Mouse (Mus musculus) layer of hippocampus, postnatal 14 days (tissue): ENCODE measurements around the gene Fbxw2. TPM values are rescaled to one million over a fixed set of nuclear protein-coding genes. Genes with fewer than 3 reads are reported as not detected.
"Not testable (repeated sequence)": the region's sequence is repeated elsewhere in the genome, so short reads cannot be mapped to it uniquely, and the experiment has no call there.

ENCODE experiments used
- DNase-seq, 2 experiments: peaks; one replicate each; pipeline ENCODE4 v3.0.0; 2021 to 2022; ENCODE audit warnings: low spot score in 2 of 2, mixed read lengths in 1 of 2
- total RNA-seq, 2 experiments: library from RNA; stranded (reverse); gene quantifications; 2 replicates each; pipeline ENCODE4 v1.2.3; 2021

Fbxw2 gene
- total RNA-seq, 2 experiments from 2014 or later, result 87.7 to 88.8 TPM

GRCm38 (mm10) chr2:34777237-34777868, 48.8 kb downstream of the Fbxw2 start:
- no peak for DNase-seq

GRCm38 (mm10) chr2:34774493-34774892, 51.6 kb downstream of the Fbxw2 start:
- DNase-seq, result no peak

DNA sequence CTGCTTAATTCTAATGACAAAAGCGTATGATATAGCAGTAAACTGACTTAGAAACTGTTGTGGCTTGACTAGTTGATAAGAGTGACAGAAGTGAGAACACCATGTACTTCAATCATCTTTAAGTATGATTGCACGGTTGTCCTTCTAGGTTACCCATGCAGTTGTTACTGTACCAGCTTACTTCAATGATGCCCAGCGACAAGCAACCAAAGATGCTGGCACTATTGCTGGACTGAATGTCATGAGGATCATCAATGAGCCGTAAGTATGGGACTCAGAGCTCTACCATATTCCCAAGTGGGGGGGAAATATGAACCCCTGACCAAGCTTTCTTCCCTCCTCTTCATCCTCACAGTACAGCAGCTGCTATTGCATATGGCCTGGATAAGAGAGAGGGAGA, 52.4 kb downstream of the Fbxw2 start:
- no peak for DNase-seq

GRCm38 (mm10) chr2:34772252-34773235, 53.6 kb downstream of the Fbxw2 start:
- no peak for DNase-seq

DNA sequence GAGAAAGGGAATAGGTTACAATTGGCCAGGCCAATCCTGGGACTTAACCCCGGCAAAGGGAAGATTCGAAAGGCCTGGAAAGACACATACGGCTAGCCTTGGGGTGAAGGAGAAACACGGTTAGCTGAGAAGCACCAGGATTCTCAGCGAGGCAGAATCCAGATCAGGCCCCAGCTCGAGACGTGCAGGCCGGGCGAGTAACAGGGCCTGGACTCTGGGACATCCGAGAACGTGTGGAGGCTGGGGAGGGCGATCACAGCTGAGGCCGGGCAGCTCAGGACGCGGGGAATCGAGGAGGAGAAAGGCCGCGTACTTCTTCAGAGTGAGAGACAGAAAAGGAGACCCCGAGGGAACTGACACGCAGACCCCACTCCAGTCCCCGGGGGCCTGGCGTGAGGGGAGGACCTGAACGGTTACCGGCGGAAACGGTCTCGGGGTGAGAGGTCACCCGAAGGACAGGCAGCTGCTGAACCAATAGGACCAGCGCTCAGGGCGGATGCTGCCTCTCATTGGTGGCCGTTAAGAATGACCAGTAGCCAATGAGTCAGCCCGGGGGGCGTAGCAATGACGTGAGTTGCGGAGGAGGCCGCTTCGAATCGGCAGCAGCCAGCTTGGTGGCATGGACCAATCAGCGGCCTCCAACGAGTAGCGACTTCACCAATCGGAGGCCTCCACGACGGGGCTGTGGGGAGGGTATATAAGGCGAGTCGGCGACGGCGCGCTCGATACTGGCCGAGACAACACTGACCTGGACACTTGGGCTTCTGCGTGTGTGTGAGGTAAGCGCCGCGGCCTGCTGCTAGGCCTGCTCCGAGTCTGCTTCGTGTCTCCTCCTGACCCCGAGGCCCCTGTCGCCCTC, 54.5 kb downstream of the Fbxw2 start, which contains the start of gene Hspa5:
TSS of gene Hspa5 (plus strand) at position 603 of the 859 bp plus-strand sequence.
- DNase-seq, result peak; percentile 96 to 100

DNA sequence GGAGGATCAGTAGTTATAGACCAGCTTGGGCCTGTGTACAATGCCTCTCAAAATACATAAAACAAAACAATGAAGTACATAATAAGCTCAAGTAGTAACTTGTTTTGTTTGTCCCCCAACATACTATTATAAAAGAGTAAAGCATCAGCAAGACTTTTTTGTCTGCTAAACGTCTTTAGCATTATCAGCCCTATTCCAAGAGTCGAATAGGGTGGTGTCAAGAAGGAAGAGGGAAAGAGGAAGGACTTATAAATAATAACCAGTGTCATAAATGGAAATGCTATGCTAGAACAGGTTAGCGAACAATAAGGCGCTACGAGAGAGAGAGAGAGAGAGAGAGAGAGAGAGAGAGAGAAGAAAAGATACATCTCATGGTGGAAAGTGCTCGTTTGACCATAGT, 55.2 kb downstream of the Fbxw2 start:
- no peak for DNase-seq

DNA sequence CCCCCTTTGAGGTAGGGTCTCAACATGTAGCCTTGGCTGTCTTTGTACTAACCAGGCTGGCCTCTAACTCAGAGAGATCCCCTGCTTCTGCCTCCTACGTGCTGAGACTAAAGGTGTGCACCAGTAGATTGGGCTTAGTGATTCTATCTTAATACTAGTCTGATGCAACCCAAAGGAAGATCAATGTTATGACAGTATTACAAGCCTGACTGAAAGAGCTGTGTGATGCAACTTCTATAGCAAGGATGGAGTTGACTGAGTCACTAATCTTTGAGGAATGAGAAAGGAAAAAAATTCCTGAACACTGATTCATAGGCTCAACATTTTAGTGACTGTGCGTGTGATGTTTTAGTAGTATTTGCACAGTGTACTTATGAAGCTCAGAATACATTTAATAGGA, 56.1 kb downstream of the Fbxw2 start:
- no peak for DNase-seq

- no peak for DNase-seq
Measured at GRCm38 (mm10) chr2:34764801-34765200, 61.3 kb downstream of the Fbxw2 start.

DNA sequence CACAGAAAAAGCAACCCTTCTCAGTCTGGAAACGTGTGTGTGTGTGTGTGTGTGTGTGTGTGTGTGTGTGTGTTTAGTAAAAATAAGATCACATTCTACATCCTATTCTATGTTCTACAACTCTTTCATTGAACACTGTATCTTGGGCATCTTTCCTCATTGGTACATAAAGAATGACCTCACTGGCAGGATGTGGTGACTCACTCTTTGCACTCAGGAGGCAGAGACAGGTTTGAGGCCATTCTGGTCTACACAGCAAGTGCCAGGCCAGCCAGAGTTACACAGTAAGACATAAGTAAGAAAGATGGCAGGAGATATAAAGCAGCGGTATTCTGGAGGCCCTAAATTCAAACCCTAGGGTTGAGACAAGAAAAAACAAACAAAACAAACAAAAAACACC, 63.2 kb downstream of the Fbxw2 start:
- no peak for DNase-seq

DNA sequence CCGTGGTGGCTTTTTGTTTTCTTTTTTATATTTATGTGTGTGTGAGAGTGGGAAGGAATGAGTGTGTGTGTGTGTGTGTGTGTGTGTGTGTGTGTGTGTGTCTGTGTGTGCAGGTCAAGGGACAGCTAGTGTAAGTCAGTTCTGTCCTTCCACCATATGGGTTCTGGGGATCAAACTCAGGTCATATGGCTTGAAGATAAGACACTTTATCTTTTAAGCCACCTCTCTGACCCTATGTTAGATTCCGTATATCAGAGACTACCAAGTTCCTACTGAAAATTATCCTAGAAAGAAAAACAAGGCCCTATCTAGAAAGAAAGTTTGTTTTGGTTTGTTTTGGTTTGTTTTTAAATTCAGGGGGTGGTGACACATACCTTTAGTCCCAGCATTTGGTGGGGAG, 63.9 kb downstream of the Fbxw2 start:
- no peak for DNase-seq

- not testable (repeated sequence) for DNase-seq
Measured at GRCm38 (mm10) chr2:34761272-34761671, 64.8 kb downstream of the Fbxw2 start.

GRCm38 (mm10) chr2:34757341-34757740, 68.8 kb downstream of the Fbxw2 start:
- DNase-seq, result no peak

DNA sequence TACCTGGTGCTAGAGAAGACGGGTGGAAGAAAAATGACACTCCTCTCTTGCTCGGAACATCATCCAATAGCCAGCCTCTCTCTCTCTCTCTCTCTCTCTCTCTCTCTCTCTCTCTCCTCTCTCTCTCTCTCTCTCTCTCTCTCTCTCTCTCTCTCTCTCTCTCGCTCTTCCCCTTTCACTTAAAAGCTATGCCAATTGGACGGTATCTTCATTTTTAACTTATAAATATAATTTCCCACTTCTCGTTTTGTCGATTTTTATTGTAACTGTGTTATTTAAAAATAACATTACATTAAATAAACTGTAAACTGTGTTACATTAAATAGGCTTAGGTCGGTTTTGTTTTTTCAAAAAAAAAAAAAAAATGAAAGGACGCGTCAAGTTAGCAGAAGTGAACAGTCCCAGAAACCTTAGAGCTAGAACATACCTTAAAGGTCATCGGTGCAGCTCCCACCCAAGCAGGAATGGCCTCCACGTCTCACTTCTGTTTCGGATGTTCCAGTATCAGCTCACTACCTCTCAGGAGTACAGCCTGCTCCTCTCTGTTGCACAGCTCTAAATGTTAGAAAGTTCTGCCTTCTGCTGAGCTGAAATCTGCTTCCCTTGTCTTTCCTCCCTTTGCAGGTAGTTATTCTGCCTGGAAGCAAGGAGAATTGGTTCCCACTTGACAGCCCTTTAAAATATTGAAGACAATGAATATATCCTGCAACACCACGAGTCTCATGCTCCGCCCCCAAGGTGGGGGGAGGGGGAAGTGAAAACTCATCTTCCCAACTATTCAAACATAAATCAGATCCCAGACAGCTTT, 71.4 kb downstream of the Fbxw2 start, which contains the start of gene Gapvd1:
TSS of gene Gapvd1 (minus strand) at position 682 of the 808 bp plus-strand sequence.
- DNase-seq, result peak in 1 of 2 experiments; percentile 17

Other genes with a start within 250 kb of the Fbxw2 start
- 100 to 1,000 TPM; 106 to 107 TPM for gene Gapvd1, start 71.1 kb downstream of the Fbxw2 start, total RNA-seq
- 100 to 1,000 TPM; 278 to 351 TPM for gene Hspa5, start 54.3 kb downstream of the Fbxw2 start, total RNA-seq
- gene Rabepk, start 26.4 kb downstream of the Fbxw2 start, total RNA-seq, result 10 to 100 TPM; 22.7 to 28.5 TPM
- gene Gm34653, start 6.7 kb upstream of the Fbxw2 start, total RNA-seq, result not detected
- 1 to 10 TPM in 1 of 2 experiments, under 1 TPM in 1; 0.65 to 1.0 TPM for gene Cutal, start 48.1 kb upstream of the Fbxw2 start, total RNA-seq
- 10 to 100 TPM; 37.3 to 42.7 TPM for gene Psmd5, start 48.7 kb upstream of the Fbxw2 start, total RNA-seq
- 1 to 10 TPM; 1.0 to 2.2 TPM for gene Phf19, start 87.7 kb upstream of the Fbxw2 start, total RNA-seq
- gene Traf1, start 135.5 kb upstream of the Fbxw2 start, total RNA-seq, result 1 to 10 TPM; 1.1 to 3.0 TPM
- under 1 TPM; 0.18 to 0.67 TPM for gene Hc, start 235.1 kb upstream of the Fbxw2 start, total RNA-seq